Mouse (Mus musculus): Measurements from ENCODE around the gene Tomm5. TPM values are rescaled to one million over a fixed set of nuclear protein-coding genes. Genes with fewer than 3 reads are reported as not detected.
A peak's percentile ranks its signal among the peaks of the same experiment; 100 is the strongest.
"Not testable (repeated sequence)": the region's sequence is repeated elsewhere in the genome, so short reads cannot be mapped to it uniquely, and the experiment has no call there.

Tomm5 gene
- polyA plus RNA-seq, 1 experiment from 2014 or later: 217 TPM

DNA sequence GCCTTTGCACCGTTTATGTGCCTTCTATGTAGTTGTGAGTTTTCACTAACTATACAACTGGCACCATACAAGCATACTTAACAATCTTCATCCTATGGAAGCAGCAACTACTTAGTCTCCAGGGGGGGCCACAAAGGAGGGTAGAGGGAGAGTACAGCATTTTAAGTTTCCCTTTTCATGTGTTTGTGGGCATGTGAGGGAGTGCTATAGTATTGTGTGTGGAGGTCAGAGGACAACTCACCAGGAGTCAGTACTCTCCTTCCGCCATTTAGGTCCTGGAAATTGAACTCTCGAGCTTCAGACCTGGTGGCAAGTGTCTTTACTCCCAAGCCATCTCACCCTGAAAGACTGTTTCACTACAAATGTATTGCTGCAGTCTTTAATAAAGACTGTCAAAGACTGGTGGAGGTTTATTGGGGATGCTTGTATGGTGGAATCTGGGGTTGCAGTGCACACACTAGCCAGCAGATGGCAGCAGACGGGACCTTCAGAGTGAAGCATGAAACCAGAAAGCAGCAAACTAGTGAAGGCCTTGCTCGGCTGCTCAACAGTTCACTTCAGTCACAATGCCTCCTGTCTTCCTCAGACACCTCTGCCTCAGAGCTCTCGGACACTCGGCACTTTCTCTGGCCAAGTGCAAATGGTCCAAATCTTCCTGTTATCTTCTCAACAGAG is 10.6 kb downstream of the Tomm5 start:
- H3K27ac ChIP-seq: no peak overlapping the region
- no peaks in the 10 kb centered on the region for H3K27me3 ChIP-seq
- ATAC-seq (ENCODE audit: insufficient number of reproducible peaks, low FRiP score, low TSS enrichment, low read depth): no peak
- no peak overlapping the region for H3K4me2 ChIP-seq
- 32% methylated on average over 7 of the region's 7 CpGs for WGBS
- no peak overlapping the region for H3K9ac ChIP-seq
- H3K4me3 ChIP-seq: no peak overlapping the region
- peaks cover 4% of the 10 kb centered on the region for H3K36me3 ChIP-seq
- no peaks in the 10 kb centered on the region for H3K9me3 ChIP-seq
- H3K4me1 ChIP-seq: no peaks in the 10 kb centered on the region

DNA sequence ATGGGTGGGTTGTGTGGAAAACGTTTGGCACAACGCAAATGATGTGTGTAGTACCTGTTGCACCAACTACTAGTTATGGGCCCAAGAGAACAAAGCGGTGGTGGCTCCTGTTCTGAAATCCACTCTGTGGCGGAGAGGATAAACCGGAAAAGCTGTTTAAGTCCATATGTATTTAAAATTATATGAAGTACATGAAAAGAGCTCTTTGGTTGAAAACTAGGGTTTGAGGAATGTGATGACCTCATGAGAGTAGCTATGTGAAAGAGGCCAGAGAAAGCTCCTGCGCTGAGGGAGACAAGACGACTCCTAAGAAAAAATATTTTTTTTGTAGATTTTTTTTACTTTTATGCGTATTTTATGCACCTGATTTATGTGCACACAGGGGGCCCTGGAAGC is 23.0 kb downstream of the Tomm5 start:
- no peaks in the 10 kb centered on the region for H3K27me3 ChIP-seq
- H3K36me3 ChIP-seq: no peaks in the 10 kb centered on the region
- peaks cover 16% of the 10 kb centered on the region for H3K4me1 ChIP-seq
- no peaks in the 10 kb centered on the region for H3K9me3 ChIP-seq
- WGBS: 24% methylated on average over 8 of the region's 8 CpGs
- H3K9ac ChIP-seq: peak overlapping the region; percentile 33; the same call in 1 of the 2 replicates
- H3K4me2 ChIP-seq: peak overlapping the region; percentile 74
- no peak for ATAC-seq (ENCODE audit: insufficient number of reproducible peaks, low FRiP score, low TSS enrichment, low read depth)
- peak overlapping the region; percentile 65 for H3K4me3 ChIP-seq
- H3K27ac ChIP-seq: peak overlapping the region; percentile 86

DNA sequence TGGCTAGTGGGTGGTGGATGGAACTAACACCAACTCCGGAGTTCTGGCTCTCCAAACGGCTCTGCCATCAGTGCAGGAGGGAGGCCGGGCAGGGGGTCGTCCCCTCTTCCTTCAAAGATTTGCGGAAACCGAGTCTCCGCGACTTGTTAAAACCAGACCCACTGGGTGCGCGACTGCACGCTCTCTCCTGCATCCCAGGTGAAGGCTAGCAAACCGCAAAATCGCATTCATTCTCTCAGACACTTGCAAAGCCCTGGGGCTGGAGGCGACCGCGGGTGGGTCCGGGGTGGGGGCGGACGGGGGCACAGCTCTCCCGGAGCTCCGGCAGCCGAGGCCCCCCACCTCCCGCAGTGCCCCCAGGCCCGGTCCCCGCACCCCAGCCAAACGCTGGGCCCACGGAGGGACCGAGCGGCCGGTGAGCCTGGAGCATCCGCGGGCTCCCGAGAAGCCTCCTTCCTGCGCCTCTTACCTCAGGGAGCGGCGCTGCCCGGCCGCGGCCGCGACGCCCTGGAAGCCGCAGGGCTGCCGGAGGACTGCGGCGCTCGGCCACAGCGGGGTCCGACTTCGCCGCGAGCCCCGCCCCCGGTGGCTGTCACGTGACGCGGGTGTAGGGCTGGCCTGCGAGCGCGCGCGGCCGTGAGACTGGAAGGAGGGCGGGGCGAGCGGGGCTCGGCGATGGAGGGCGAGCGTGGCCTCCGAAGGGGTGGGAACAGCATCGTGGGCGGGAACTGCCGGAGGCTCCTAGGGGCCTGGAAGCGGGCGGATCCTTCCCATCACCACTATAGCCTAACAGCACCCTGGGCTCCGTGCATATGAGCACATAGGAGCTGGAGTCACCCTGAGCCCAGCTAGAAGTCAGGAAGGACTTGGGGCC is 23.7 kb downstream of the Tomm5 start, which contains the start of gene Fbxo10:
Gene Fbxo10, minus strand, starts transcription at position 584 of the 874 bp plus-strand sequence.
- peak within 1 kb of the TSS; percentile 86 for H3K27ac ChIP-seq
- H3K36me3 ChIP-seq: no peaks in the 10 kb centered on the region
- peak within 1 kb of the TSS; percentile 74 for H3K4me2 ChIP-seq
- no peaks in the 10 kb centered on the region for H3K27me3 ChIP-seq
- H3K9ac ChIP-seq: peak within 1 kb of the TSS; percentile 73
- peak; percentile 91 for ATAC-seq (ENCODE audit: insufficient number of reproducible peaks, low FRiP score, low TSS enrichment, low read depth)
- WGBS: under 1% methylated on average over 77 of the region's 77 CpGs
- peaks cover 16% of the 10 kb centered on the region for H3K4me1 ChIP-seq
- H3K9me3 ChIP-seq: no peaks in the 10 kb centered on the region
- peak within 1 kb of the TSS; percentile 65 for H3K4me3 ChIP-seq

DNA sequence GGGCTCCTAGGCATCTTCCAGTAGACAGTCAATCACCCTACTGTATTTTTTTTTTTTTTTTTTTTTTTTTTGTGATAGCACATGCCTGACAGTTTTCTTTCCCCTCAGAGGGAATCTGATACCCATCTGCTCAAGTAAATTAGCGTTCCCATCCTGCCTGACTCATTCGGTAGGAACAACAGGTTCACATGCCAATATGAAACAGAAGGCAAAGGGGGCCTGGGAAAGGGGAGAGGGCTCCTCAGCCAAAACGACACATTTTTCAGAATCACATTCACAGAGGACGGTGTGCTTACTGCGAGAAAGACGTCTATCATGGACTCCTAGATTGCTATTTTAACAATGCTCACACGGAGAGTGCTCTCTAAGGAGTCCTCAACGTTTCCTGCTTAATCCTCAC is 24.4 kb downstream of the Tomm5 start:
- under 1% methylated on average over 8 of the region's 8 CpGs for whole genome bisulfite sequencing
- H3K9me3 ChIP-seq: no peaks in the 10 kb centered on the region
- H3K27ac ChIP-seq: peak overlapping the region; percentile 17; the same call in 1 of the 2 replicates
- peak overlapping the region; percentile 65 for H3K4me3 ChIP-seq
- 0 out of 2 replicates have a peak, but pooled peaks cover 5% of the 10 kb centered on the region for H3K36me3 ChIP-seq
- peaks cover 16% of the 10 kb centered on the region for H3K4me1 ChIP-seq
- no peaks in the 10 kb centered on the region for H3K27me3 ChIP-seq
- peak overlapping the region; percentile 73; the same call in 1 of the 2 replicates for H3K9ac ChIP-seq
- peak overlapping the region; percentile 74 for H3K4me2 ChIP-seq
- ATAC-seq (ENCODE audit: insufficient number of reproducible peaks, low FRiP score, low TSS enrichment, low read depth): no peak

DNA sequence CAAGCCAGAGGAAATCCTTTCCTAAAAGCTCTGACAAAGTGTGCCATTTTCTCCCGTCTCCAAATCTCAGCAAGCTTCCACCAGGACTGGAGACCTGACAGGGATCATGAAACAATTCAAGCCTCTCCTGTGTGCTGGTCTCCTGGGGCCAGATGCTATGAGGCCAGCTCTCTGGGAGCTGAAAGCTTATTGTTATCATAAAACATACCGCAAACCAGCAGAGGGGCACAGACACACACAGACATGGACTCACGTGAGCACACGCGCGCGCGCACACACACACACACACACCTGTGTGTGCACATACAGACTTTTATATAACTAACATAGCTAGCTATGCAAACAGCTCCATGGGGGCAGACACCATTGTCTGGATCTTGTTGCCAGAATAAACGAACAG is 25.0 kb downstream of the Tomm5 start:
- peak overlapping the region; percentile 74 for H3K4me2 ChIP-seq
- no peak for ATAC-seq (ENCODE audit: insufficient number of reproducible peaks, low FRiP score, low TSS enrichment, low read depth)
- H3K27ac ChIP-seq: peak overlapping the region; percentile 17; the same call in 1 of the 2 replicates
- no peak overlapping the region for H3K9ac ChIP-seq
- 0 out of 2 replicates have a peak, but pooled peaks cover 5% of the 10 kb centered on the region for H3K36me3 ChIP-seq
- H3K4me1 ChIP-seq: peaks cover 16% of the 10 kb centered on the region
- peak overlapping the region; percentile 65 for H3K4me3 ChIP-seq
- H3K27me3 ChIP-seq: no peaks in the 10 kb centered on the region
- H3K9me3 ChIP-seq: no peaks in the 10 kb centered on the region
- WGBS: 74% methylated on average over 9 of the region's 9 CpGs

DNA sequence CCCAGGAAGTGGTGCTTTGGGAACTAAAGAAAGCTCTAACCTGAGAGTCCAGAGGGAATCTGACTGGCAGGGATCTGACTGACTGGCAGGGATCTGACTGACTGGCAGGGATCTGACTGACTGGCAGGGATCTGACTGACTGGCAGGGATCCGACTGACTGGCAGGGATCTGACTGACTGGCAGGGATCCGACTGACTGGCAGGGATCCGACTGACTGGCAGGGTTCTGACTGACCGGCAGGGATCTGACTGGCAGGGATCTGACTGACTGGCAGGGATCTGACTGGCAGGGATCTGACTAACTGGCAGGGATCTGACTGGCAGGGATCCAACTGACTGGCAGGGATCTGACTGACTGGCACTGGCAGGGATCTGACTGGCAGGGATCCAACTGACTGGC is 26.9 kb downstream of the Tomm5 start:
- ATAC-seq (ENCODE audit: insufficient number of reproducible peaks, low FRiP score, low TSS enrichment, low read depth); H3K4me2 ChIP-seq; H3K27ac ChIP-seq; H3K36me3 ChIP-seq; H3K9me3 ChIP-seq; H3K9ac ChIP-seq; H3K4me3 ChIP-seq; H3K27me3 ChIP-seq: not testable (repeated sequence)
- WGBS: 88% methylated on average over 4 of the region's 4 CpGs
- H3K4me1 ChIP-seq: peaks cover 16% of the 10 kb centered on the region

DNA sequence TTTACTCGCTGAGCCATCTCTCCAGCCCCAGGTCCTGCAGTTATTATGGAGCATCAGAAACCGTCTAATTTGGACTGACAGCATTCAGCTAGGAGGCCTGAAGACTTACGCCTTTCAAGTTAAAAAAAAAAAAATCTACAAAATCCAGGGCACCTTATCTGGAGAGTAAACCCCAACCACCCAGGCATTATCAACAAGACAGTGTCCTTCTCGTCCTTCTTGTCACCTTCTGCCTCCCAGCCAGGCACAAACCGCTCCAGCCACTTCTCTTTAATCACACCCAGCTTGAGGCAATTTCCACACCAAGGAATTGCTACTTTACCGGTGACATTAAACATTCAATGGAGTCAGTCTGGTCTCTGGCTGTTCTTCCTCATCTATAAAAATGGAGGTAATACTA is 34.4 kb downstream of the Tomm5 start:
- no peaks in the 10 kb centered on the region for H3K27me3 ChIP-seq
- no peak overlapping the region for H3K27ac ChIP-seq
- H3K4me3 ChIP-seq: no peak overlapping the region
- no peak for ATAC-seq (ENCODE audit: insufficient number of reproducible peaks, low FRiP score, low TSS enrichment, low read depth)
- H3K36me3 ChIP-seq: peaks cover 5% of the 10 kb centered on the region; the same call in 1 of the 2 replicates
- no peaks in the 10 kb centered on the region for H3K9me3 ChIP-seq
- 53% methylated on average over 6 of the region's 6 CpGs for WGBS
- no peak overlapping the region for H3K4me2 ChIP-seq
- H3K4me1 ChIP-seq: no peaks in the 10 kb centered on the region
- no peak overlapping the region for H3K9ac ChIP-seq

DNA sequence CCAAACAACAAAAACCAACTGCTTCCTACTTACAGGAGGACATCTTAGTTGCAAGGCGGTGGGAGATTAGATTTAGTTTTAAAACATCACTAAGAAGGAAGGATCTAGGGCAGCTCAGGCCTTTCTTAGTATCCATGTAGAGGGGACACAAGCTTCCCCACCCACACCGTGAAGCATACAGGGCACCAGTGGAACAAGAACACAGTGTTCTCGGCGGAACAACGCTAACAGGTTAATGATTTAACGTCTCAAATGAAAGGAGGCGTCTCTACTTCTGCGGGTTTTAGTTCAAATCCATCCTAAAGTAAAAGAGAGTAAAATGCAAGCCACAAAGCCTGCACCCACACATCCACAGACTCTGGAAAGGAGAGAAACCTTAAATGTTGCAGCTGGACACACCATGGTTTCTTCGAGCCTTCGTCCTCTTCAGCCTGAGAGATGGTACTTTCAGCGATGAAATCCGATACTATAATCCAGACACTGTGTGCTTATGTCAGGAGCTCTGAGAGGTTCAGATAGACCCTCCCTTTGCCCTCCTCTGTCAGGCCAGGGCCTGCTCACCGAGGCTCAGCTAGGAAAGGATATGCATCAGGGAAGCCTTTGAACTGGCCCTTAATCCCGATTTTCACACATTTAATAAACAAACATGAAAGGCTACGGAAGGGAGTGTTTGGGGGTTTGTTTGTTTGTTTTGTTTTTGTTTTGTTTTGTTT is 35.5 kb downstream of the Tomm5 start:
- Histone ChIP-seq H3K9ac (no peak overlapping the region), H3K4me1 (no peaks in the 10 kb centered on the region), H3K36me3 (peaks cover 4% of the 10 kb centered on the region; the same call in 1 of the 2 replicates), H3K4me2 (no peak overlapping the region), H3K9me3 (no peaks in the 10 kb centered on the region), H3K27ac (no peak overlapping the region), H3K27me3 (no peaks in the 10 kb centered on the region), H3K4me3 (no peak overlapping the region)
- ATAC-seq (ENCODE audit: insufficient number of reproducible peaks, low FRiP score, low TSS enrichment, low read depth): no peak
- 72% methylated on average over 15 of the region's 15 CpGs for WGBS

DNA sequence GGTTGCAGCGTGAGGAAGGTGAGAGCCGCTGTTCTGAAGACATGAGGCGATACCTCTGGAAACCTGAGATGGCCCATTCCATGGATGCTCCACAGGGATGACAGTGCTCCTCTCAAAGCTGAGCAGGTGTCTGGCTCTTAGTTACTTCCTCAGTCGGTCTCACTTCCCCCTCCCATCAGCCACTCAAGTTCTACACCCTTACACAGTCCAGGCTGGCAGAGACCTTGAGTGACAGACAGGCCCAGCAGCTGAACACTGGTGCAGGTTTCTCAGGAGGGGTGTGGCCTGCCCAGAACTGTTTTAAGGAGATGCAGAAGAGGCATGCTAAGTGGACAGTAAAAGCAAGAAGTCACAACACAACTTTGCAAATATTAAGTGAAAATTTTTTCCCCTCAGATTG is 40.2 kb downstream of the Tomm5 start:
- ATAC-seq (ENCODE audit: insufficient number of reproducible peaks, low FRiP score, low TSS enrichment, low read depth): 0 out of 2 replicates have a peak, but pooled peaks have one; percentile 40
- no peaks in the 10 kb centered on the region for H3K4me1 ChIP-seq
- no peak overlapping the region for H3K4me3 ChIP-seq
- no peak overlapping the region for H3K27ac ChIP-seq
- no peaks in the 10 kb centered on the region for H3K9me3 ChIP-seq
- no peak overlapping the region for H3K9ac ChIP-seq
- no peak overlapping the region for H3K4me2 ChIP-seq
- peaks cover 4% of the 10 kb centered on the region; the same call in 1 of the 2 replicates for H3K36me3 ChIP-seq
- 77% methylated on average over 4 of the region's 4 CpGs for WGBS
- H3K27me3 ChIP-seq: no peaks in the 10 kb centered on the region

DNA sequence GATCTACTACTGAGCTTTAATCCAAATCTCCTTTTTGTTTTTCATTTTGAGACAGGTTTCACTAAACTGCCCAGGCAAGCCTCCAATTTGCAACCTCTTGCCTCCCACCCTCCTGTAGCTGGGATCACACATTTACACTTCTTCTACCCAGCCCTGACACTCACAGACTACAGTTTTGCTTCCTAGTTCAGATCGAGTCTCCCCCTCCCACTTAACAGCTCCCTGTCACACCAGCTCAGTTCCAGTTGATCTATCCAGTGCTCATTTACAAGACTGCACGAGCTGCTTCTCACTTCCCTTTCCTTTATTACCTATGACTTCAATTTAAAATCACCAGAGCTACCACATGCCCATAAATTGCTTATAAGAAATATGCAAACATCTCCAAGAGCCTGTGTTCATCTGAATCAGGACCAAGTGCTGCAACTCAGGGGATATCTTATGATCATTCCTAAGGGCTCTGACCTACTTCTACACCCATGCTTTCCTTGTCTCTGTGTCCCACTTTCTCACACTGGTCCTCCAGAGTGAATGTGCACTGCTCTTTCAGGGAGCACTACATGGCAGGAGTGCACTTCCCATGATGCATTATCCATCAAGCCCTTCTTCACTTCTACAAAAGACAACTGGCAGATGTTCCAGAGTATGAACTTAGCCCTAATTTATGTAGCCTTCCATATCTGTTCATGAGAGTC is 41.7 kb downstream of the Tomm5 start:
- Histone ChIP-seq H3K9me3 (no peaks in the 10 kb centered on the region), H3K4me1 (no peaks in the 10 kb centered on the region), H3K27ac (no peak overlapping the region), H3K4me2 (no peak overlapping the region), H3K36me3 (peaks cover 14% of the 10 kb centered on the region), H3K27me3 (no peaks in the 10 kb centered on the region), H3K9ac (no peak overlapping the region), H3K4me3 (no peak overlapping the region)
- WGBS: 37% methylated on average over 2 of the region's 2 CpGs
- ATAC-seq (ENCODE audit: insufficient number of reproducible peaks, low FRiP score, low TSS enrichment, low read depth): no peak

DNA sequence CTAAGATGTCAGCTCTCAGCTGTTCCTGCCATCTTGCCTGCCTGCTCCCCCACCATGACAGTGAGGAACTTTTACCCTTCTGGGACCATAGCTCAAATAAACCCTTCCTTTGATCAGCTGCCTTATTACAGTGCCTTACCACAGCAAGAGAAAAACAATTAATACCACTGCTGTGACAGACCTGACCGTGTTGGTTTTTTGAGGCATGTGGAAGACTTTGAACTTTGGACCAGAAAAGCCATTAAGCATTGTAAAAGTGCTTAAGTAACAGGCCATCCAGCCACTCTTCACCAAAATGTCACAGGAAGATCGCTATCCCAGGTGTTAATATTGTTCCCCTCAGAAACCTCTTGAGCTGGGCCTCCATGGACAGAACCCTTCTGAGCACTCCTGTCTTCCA is 43.3 kb downstream of the Tomm5 start:
- no peak for ATAC-seq (ENCODE audit: insufficient number of reproducible peaks, low FRiP score, low TSS enrichment, low read depth)
- Histone ChIP-seq H3K4me3 (no peak overlapping the region), H3K27me3 (no peaks in the 10 kb centered on the region), H3K9me3 (no peaks in the 10 kb centered on the region), H3K4me1 (no peaks in the 10 kb centered on the region), H3K4me2 (no peak overlapping the region), H3K36me3 (peaks cover 29% of the 10 kb centered on the region), H3K27ac (no peak overlapping the region), H3K9ac (no peak overlapping the region)
- 64% methylated on average over 2 of the region's 2 CpGs for WGBS

Measured in limb, embryonic 15.5 days (tissue).